Mouse (Mus musculus) liver, embryonic 16.5 days (tissue): Measurements from ENCODE around the gene Nrxn1. TPM values are rescaled to one million over a fixed set of nuclear protein-coding genes. Genes with fewer than 3 reads are reported as not detected.

Experiments
- ATAC-seq: fragments of 200-750 bp; cut with Nextera tagmentation; 2 replicates; pipeline ENCODE4 v1.8.0; 2017; ENCODE audit warnings: low read depth, mild to moderate bottlenecking, moderate number of reproducible peaks, moderate library complexity
- H3K27ac ChIP-seq: fragments of 300-500 bp; sonication (generic); 2 replicates; pipeline ENCODE4 v1.5.1; 2014; ENCODE audit warnings: mild to moderate bottlenecking, low read length
- H3K27me3 ChIP-seq: fragments of 300-500 bp; sonication (generic); 2 replicates; pipeline ENCODE4 v1.6.1; 2014; ENCODE audit warnings: low read depth, low read length, mixed read lengths; ENCODE audit not compliant: control insufficient read depth, insufficient read depth
- H3K36me3 ChIP-seq: fragments of 300-500 bp; sonication (generic); 2 replicates; pipeline ENCODE4 v1.6.1; 2014; ENCODE audit warnings: mild to moderate bottlenecking; ENCODE audit not compliant: control insufficient read depth, insufficient read depth
- H3K4me1 ChIP-seq: fragments of 300-500 bp; sonication (generic); 2 replicates; pipeline ENCODE4 v1.6.1; 2014; ENCODE audit warnings: low read depth, low read length, mixed read lengths; ENCODE audit not compliant: control insufficient read depth
- H3K4me2 ChIP-seq: fragments of 300-500 bp; sonication (generic); 2 replicates; pipeline ENCODE4 v1.6.1; 2014; ENCODE audit warnings: low read depth, low read length, mixed read lengths
- H3K4me3 ChIP-seq: fragments of 300-500 bp; sonication (generic); 2 replicates; pipeline ENCODE4 v1.5.1; 2014; ENCODE audit warnings: low read depth, mild to moderate bottlenecking, low read length
- H3K9ac ChIP-seq: fragments of 300-500 bp; sonication (generic); 2 replicates; pipeline ENCODE4 v1.6.1; 2014; ENCODE audit warnings: low read depth, low read length
- H3K9me3 ChIP-seq: fragments of 300-500 bp; sonication (generic); replicated peaks from 2 replicates; pipeline ENCODE4 v1.6.1; 2016; ENCODE audit warnings: low read length; ENCODE audit not compliant: control insufficient read depth
- WGBS: fragments of 180-500 bp; shearing (Covaris S2); extraction: QIAGEN DNeasy Blood & Tissue Kit; methylation state at CpG from one replicate; pipeline ENCODE4 v1.1.7; 2014; ENCODE audit not compliant: insufficient replicate concordance; 5-methylcytosine and 5-hydroxymethylcytosine counted together
- polyA plus RNA-seq: library from polyadenylated mRNA; unstranded; fragments of >200 nt; fragmentation: Nextera tagmentation; extraction: Ambion mirVana; gene quantifications from 2 replicates; pipeline ENCODE4 v1.2.1, GENCODE M21; 2015

Nrxn1 gene
- polyA plus RNA-seq, 1 experiment from 2014 or later: 0.22 TPM

DNA sequence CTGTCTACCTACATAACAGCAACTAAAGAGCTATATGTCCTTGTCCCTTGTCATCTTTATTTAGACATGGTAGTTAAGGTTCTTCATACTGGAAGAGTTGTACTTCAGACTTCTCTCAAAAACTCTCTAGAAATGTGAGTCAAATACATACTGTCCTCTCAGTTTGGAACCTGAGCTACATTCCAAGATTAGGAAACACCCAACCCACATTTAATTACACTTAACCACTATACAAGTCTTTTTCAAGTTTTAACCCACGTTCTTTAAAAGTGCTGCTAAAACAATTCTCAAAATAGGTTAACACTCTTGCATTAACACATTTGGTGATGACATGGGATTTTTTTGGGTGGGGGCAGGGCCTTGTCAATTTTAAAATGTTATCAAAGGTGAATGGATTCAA is 759.4 kb downstream of the Nrxn1 start:
- Histone ChIP-seq H3K4me2 (no peak overlapping the region), H3K4me3 (no peak overlapping the region), H3K9ac (no peak overlapping the region), H3K36me3 (no peaks in the 10 kb centered on the region), H3K4me1 (no peaks in the 10 kb centered on the region), H3K27ac (no peak overlapping the region), H3K9me3 (no peaks in the 10 kb centered on the region), H3K27me3 (no peaks in the 10 kb centered on the region)
- no peak for ATAC-seq
- WGBS: 59% methylated on average over 1 of the region's 1 CpGs

DNA sequence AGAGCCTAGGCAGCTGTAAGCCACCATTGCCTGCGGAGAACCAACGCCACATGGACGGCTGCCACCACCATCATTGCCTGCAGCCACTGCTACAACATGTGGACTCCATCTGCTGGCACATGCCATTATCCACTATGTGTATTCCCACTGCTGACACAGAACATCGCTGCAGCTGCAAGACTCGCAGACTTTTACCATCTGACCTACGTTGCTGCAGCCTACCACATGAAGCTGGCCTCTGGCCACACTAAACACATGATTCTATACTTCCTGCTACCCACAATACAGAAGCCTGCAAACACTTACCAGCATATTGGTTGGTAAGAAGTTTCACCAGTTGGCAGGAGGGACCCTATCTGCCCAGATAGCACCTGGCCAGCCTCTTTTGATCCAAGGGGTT is 769.2 kb downstream of the Nrxn1 start:
- Histone ChIP-seq H3K27me3 (no peaks in the 10 kb centered on the region), H3K36me3 (no peaks in the 10 kb centered on the region), H3K4me3 (no peak overlapping the region), H3K9ac (no peak overlapping the region), H3K9me3 (no peaks in the 10 kb centered on the region), H3K27ac (no peak overlapping the region), H3K4me2 (no peak overlapping the region), H3K4me1 (no peaks in the 10 kb centered on the region)
- WGBS: 63% methylated on average over 6 of the region's 6 CpGs
- ATAC-seq: no peak

DNA sequence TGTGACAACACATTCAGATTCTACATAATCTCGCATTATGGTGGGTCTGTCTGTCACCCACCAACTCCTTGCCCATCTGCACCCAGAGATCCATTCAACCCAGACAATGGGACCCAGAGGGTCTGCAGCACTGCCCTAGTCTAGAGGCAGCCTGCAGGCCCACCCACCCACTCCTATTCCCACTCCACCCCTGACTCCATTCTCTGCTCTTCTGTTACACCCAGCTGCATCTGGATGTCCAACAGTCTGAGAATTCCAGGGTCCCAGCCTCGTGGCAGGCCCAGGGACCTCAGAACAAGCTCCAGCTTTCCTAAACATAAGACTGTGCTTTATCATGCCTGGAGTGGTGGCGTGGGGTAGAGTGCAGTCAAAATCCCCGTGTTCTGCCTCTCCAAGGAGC is 820.6 kb downstream of the Nrxn1 start:
- WGBS: 39% methylated on average over 4 of the region's 4 CpGs

DNA sequence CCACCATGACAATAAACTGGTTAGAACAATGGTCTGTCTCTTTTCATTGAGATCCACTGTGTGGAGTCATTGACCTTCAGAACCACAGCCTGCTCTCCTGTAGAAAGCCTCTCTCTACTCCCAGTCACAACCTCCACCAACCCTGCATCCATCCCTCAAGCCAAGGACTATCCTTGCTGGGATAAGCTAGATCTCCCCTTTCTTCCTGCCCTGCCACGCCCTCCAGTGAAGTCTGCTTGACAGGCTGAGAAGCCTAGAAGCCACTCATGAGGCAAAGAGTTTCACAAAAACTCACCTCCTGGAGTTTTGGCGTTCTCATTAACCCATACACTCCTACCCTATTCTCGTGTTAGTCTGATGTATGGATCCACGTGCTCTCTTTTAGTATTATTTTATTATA is 821.7 kb downstream of the Nrxn1 start:
- Histone ChIP-seq H3K9ac (no peak overlapping the region), H3K27me3 (no peaks in the 10 kb centered on the region), H3K9me3 (no peaks in the 10 kb centered on the region), H3K4me2 (no peak overlapping the region), H3K4me1 (no peaks in the 10 kb centered on the region), H3K27ac (no peak overlapping the region), H3K4me3 (no peak overlapping the region), H3K36me3 (no peaks in the 10 kb centered on the region)
- ATAC-seq: no peak
- 21% methylated on average over 4 of the region's 4 CpGs for WGBS

More for the DNA sequence above, 820.6 kb downstream of the Nrxn1 start:
- ATAC-seq: no peak
- Histone ChIP-seq H3K36me3 (no peaks in the 10 kb centered on the region), H3K4me1 (no peaks in the 10 kb centered on the region), H3K9me3 (no peaks in the 10 kb centered on the region), H3K9ac (no peak overlapping the region), H3K27ac (no peak overlapping the region), H3K4me3 (no peak overlapping the region), H3K4me2 (no peak overlapping the region), H3K27me3 (no peaks in the 10 kb centered on the region)

DNA sequence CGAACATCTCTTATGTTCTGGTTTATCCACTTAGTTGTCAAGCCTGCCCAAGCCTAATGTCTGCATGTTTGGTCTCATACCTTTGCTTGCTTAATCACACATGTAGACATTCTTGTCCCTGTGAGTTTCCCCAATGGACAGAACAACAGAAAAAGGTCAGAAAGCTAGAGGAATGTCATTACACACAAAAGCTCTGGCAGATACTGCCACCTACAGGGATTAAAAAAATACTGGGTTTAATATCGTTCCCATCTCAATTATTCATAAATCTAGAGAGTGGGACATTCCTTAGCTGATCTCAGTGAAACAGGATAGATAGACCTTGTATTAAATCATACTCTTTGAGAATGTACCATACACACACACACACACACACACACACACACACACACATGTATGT is 823.7 kb downstream of the Nrxn1 start:
- no peaks in the 10 kb centered on the region for H3K36me3 ChIP-seq
- no peak for ATAC-seq
- H3K4me3 ChIP-seq: no peak overlapping the region
- 61% methylated on average over 2 of the region's 2 CpGs for WGBS
- H3K27ac ChIP-seq: no peak overlapping the region
- H3K4me2 ChIP-seq: no peak overlapping the region
- H3K4me1 ChIP-seq: no peaks in the 10 kb centered on the region
- no peaks in the 10 kb centered on the region for H3K9me3 ChIP-seq
- no peaks in the 10 kb centered on the region for H3K27me3 ChIP-seq
- no peak overlapping the region for H3K9ac ChIP-seq

- no peaks in the 10 kb centered on the region for H3K36me3 ChIP-seq
- no peak overlapping the region for H3K9ac ChIP-seq
- no peaks in the 10 kb centered on the region for H3K9me3 ChIP-seq
- 43% methylated on average over 5 of the region's 5 CpGs for WGBS
- H3K4me1 ChIP-seq: no peaks in the 10 kb centered on the region
- no peaks in the 10 kb centered on the region for H3K27me3 ChIP-seq
- H3K4me3 ChIP-seq: no peak overlapping the region
- H3K4me2 ChIP-seq: no peak overlapping the region
- H3K27ac ChIP-seq: no peak overlapping the region
- ATAC-seq: no peak
Observed at GRCm38 (mm10) chr17:90253451-90254131, 839.3 kb downstream of the Nrxn1 start.

GRCm38 (mm10) chr17:90252196-90252595 is 840.7 kb downstream of the Nrxn1 start:
- H3K4me3 ChIP-seq: no peak overlapping the region
- no peaks in the 10 kb centered on the region for H3K36me3 ChIP-seq
- no peaks in the 10 kb centered on the region for H3K9me3 ChIP-seq
- H3K4me2 ChIP-seq: no peak overlapping the region
- 51% methylated on average over 1 of the region's 1 CpGs for WGBS
- H3K27ac ChIP-seq: no peak overlapping the region
- no peaks in the 10 kb centered on the region for H3K4me1 ChIP-seq
- ATAC-seq: no peak
- no peaks in the 10 kb centered on the region for H3K27me3 ChIP-seq
- H3K9ac ChIP-seq: no peak overlapping the region

DNA sequence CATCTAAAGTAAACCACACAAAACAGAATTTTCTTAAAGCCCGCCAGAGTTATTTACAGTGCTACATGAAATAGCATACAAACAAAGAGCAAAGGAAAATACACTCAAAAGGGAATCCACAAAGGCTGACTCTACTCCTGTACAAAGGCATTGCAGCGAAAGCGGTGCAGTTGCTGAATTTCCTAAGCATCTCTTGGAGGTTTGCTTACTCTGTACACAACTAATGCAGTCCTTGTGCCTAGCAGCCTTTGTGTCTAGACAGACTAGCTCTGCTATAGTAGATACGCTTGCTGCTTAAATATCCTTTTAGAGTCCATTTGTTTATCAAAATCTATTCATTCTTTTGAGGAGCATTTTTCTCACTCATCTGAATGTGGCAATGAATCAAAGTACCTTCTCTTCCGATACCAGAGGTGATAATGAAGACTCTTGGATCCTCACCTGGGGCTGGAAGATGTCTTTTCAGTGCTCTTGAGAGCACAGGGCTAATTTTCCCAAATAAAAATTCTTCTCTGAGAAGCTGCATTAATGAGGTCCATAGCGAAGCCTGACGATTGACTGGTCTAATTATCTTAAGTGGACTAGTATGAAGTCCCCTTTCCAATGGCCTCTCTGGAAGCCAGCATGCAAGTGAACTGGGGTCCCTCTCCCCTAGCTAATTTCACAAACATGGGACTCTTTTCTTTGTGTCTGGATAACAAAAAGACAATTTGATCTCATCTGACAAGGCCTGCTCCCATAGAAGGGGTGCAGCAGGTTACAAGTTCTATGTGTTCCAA is 845.6 kb downstream of the Nrxn1 start:
- Histone ChIP-seq H3K4me1 (no peaks in the 10 kb centered on the region), H3K9ac (no peak overlapping the region), H3K27me3 (no peaks in the 10 kb centered on the region), H3K36me3 (no peaks in the 10 kb centered on the region), H3K27ac (no peak overlapping the region), H3K4me3 (no peak overlapping the region), H3K4me2 (no peak overlapping the region), H3K9me3 (no peaks in the 10 kb centered on the region)
- 70% methylated on average over 7 of the region's 7 CpGs for WGBS
- ATAC-seq: no peak

GRCm38 (mm10) chr17:90244339-90244738 is 848.5 kb downstream of the Nrxn1 start:
- no peak overlapping the region for H3K9ac ChIP-seq
- no peak for ATAC-seq
- no peak overlapping the region for H3K4me2 ChIP-seq
- H3K4me1 ChIP-seq: no peaks in the 10 kb centered on the region
- no peaks in the 10 kb centered on the region for H3K9me3 ChIP-seq
- H3K27me3 ChIP-seq: no peaks in the 10 kb centered on the region
- WGBS: 49% methylated on average over 2 of the region's 2 CpGs
- no peak overlapping the region for H3K4me3 ChIP-seq
- no peaks in the 10 kb centered on the region for H3K36me3 ChIP-seq
- no peak overlapping the region for H3K27ac ChIP-seq
